Mouse (Mus musculus): ENCODE measurements around the gene Rpusd1.

Gene Rpusd1

DNA sequence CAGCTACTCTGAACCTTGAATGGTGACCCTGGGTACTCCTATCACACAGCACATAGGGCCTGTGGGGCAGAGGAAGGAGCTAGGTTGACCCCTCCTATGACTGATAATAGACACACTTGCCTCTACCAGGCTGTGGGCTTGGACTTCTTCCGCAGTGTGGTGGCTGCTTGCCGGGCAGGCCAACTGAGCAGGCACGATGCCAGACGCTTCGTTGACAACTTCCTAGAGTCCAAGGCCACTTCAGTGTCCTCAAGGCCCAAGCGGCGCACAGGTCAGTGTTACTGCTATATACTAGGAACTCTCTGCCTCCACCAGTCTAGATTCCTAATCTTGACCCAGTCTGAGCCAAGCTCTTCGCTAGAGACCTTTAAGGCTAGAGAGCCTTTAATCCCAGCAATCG, 16.4 kb downstream of the Rpusd1 start:
- Histone ChIP-seq H3K27me3 (ENCODE audit: insufficient read depth, low read length) (peaks cover 16% of the 10 kb centered on the region; the same call in 1 of the 2 replicates), H3K9me3 (ENCODE audit: low read length) (no peaks in the 10 kb centered on the region), H3K36me3 (ENCODE audit: insufficient read depth, low read length) (no peaks in the 10 kb centered on the region), H3K4me3 (replicated peaks; ENCODE audit: low read length) (no peak overlapping the region), H3K4me1 (replicated peaks; ENCODE audit: low read depth, low read length) (peaks cover 24% of the 10 kb centered on the region)
- TF ChIP-seq CTCF (conservative IDR thresholded peaks at IDR 0.05; ENCODE audit: low read length) (no peak), POU5F1 (IDR thresholded peaks at IDR 0.05; ENCODE audit: borderline replicate concordance, low read length) (no peak), NANOG (IDR thresholded peaks at IDR 0.05; ENCODE audit: borderline replicate concordance, low read length) (no peak)

DNA sequence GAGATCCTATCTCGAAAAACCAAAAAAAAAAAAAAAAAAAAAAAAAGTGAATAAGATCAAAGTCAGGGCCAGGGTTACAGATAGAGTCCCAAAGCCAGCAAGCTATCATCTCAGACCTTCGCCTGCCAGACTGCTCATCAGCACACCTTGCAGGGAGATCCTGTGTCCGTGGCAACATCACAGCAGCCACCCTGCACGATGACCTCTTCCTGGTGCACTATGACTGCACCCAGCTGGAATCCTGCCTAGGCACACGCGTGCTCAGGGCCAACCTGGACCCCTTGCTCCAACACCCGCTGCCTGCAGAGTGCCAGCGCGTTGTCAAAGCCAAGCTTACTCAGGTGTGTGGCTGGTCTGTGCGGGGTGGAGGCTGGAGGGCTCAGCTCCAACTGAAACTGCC, 16.8 kb downstream of the Rpusd1 start:
- Histone ChIP-seq H3K4me3 (replicated peaks; ENCODE audit: low read length) (peak overlapping the region; percentile 29; the same call in 1 of the 2 replicates), H3K4me1 (replicated peaks; ENCODE audit: low read depth, low read length) (peaks cover 24% of the 10 kb centered on the region), H3K9me3 (ENCODE audit: low read length) (no peaks in the 10 kb centered on the region), H3K36me3 (ENCODE audit: insufficient read depth, low read length) (no peaks in the 10 kb centered on the region), H3K27me3 (ENCODE audit: insufficient read depth, low read length) (peaks cover 16% of the 10 kb centered on the region; the same call in 1 of the 2 replicates)
- TF ChIP-seq POU5F1 (IDR thresholded peaks at IDR 0.05; ENCODE audit: borderline replicate concordance, low read length), result no peak
- no peak for TF ChIP-seq NANOG (IDR thresholded peaks at IDR 0.05; ENCODE audit: borderline replicate concordance, low read length)
- no peak for TF ChIP-seq CTCF (conservative IDR thresholded peaks at IDR 0.05; ENCODE audit: low read length)

DNA sequence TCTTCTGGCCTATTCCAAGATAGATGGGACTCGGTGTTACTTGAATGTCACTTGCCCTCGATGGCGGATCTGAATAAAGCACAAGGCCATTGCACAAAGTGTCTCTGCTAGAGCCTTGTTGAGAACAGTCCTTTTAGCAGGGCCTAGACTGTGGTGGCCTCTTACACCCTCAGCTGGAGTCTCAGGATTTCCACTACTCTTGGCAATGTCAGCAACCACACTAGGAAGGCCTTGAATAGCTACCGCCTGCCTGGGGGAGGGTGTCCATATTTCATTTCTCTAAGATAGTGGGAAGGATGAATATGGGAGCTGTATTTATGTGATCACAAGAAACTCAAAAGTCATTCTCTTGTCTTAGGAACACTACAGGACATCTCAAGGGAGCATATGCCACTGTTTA, 20.8 kb downstream of the Rpusd1 start:
- no peak for TF ChIP-seq NANOG (IDR thresholded peaks at IDR 0.05; ENCODE audit: borderline replicate concordance, low read length)
- H3K36me3 ChIP-seq (ENCODE audit: insufficient read depth, low read length), result no peaks in the 10 kb centered on the region
- H3K4me3 ChIP-seq (replicated peaks; ENCODE audit: low read length), result no peak overlapping the region
- H3K9me3 ChIP-seq (ENCODE audit: low read length), result no peaks in the 10 kb centered on the region
- peaks cover 29% of the 10 kb centered on the region for H3K4me1 ChIP-seq (replicated peaks; ENCODE audit: low read depth, low read length)
- H3K27me3 ChIP-seq (ENCODE audit: insufficient read depth, low read length), result peaks cover 14% of the 10 kb centered on the region; the same call in 1 of the 2 replicates

- Histone ChIP-seq H3K4me1 (replicated peaks; ENCODE audit: low read depth, low read length) (peaks cover 39% of the 10 kb centered on the region), H3K4me3 (replicated peaks; ENCODE audit: low read length) (no peak overlapping the region), H3K27me3 (ENCODE audit: insufficient read depth, low read length) (0 out of 2 replicates have a peak, but pooled peaks cover 8% of the 10 kb centered on the region), H3K9me3 (ENCODE audit: low read length) (no peaks in the 10 kb centered on the region), H3K36me3 (ENCODE audit: insufficient read depth, low read length) (no peaks in the 10 kb centered on the region)
- TF ChIP-seq POU5F1 (IDR thresholded peaks at IDR 0.05; ENCODE audit: borderline replicate concordance, low read length) (no peak), NANOG (IDR thresholded peaks at IDR 0.05; ENCODE audit: borderline replicate concordance, low read length) (no peak), CTCF (conservative IDR thresholded peaks at IDR 0.05; ENCODE audit: low read length) (no peak)
These were observed 21.8 kb downstream of the Rpusd1 start for GRCm38 (mm10) chr17:25749314-25749713.

GRCm38 (mm10) chr17:25751446-25751845, 24.0 kb downstream of the Rpusd1 start:
- peaks cover 53% of the 10 kb centered on the region for H3K4me1 ChIP-seq (replicated peaks; ENCODE audit: low read depth, low read length)
- H3K4me3 ChIP-seq (replicated peaks; ENCODE audit: low read length), result no peak overlapping the region
- TF ChIP-seq POU5F1 (IDR thresholded peaks at IDR 0.05; ENCODE audit: borderline replicate concordance, low read length) (no peak), CTCF (conservative IDR thresholded peaks at IDR 0.05; ENCODE audit: low read length) (no peak), NANOG (IDR thresholded peaks at IDR 0.05; ENCODE audit: borderline replicate concordance, low read length) (no peak)
- H3K27me3 ChIP-seq (ENCODE audit: insufficient read depth, low read length), result 0 out of 2 replicates have a peak, but pooled peaks cover 4% of the 10 kb centered on the region
- no peaks in the 10 kb centered on the region for H3K36me3 ChIP-seq (ENCODE audit: insufficient read depth, low read length)
- no peaks in the 10 kb centered on the region for H3K9me3 ChIP-seq (ENCODE audit: low read length)

DNA sequence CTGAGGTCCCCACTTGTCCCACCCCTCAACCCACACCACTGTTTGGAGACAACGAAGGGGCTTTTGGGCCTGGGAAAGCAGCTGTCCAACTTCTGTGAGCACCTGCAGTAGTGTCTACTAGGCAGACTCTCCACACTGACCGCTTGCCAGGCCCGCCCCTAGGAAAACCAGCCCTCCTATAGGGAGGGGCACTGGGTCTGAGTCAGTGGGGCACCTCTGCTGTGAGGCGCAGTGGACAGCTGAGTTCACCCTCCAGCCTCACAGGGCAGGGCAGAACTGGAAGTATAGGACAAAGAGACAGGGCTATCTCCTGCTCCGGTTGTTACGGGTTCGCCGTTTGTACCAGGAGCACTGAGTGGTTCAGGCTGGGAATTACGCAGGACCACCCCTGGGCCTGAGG, 26.8 kb downstream of the Rpusd1 start, which contains the start of gene Msln:
Gene Msln (minus strand): TSS at position 138 of the 400 bp plus-strand sequence.
- no peak for TF ChIP-seq NANOG (IDR thresholded peaks at IDR 0.05; ENCODE audit: borderline replicate concordance, low read length)
- TF ChIP-seq POU5F1 (IDR thresholded peaks at IDR 0.05; ENCODE audit: borderline replicate concordance, low read length), result no peak
- no peak for TF ChIP-seq CTCF (conservative IDR thresholded peaks at IDR 0.05; ENCODE audit: low read length)
- no peaks in the 10 kb centered on the region for H3K36me3 ChIP-seq (ENCODE audit: insufficient read depth, low read length)
- peak within 1 kb of the TSS; percentile 17; the same call in 1 of the 2 replicates for H3K4me3 ChIP-seq (replicated peaks; ENCODE audit: low read length)
- H3K9me3 ChIP-seq (ENCODE audit: low read length), result no peaks in the 10 kb centered on the region
- H3K27me3 ChIP-seq (ENCODE audit: insufficient read depth, low read length), result 0 out of 2 replicates have a peak, but pooled peaks cover 4% of the 10 kb centered on the region
- H3K4me1 ChIP-seq (replicated peaks; ENCODE audit: low read depth, low read length), result peaks cover 81% of the 10 kb centered on the region

DNA sequence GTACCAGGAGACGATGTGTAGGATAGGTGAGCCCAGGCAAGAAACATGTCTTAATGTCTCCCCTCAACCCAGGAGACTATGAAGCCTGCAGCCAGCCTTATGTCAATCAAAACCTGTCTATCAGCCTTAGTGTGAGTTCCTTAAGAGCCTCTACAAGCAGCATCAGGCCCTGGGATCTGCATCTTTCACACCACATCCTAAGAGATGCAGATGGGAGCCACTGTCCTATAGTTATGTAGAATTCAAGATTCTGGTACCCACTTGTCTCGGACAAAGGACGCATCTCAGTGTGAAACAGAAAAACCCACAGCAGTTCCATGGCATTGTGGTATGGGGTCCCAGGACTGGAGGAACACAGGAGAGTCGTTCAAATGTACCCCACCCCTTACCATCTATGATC, 27.6 kb downstream of the Rpusd1 start:
- H3K9me3 ChIP-seq (ENCODE audit: low read length), result no peaks in the 10 kb centered on the region
- no peak for TF ChIP-seq POU5F1 (IDR thresholded peaks at IDR 0.05; ENCODE audit: borderline replicate concordance, low read length)
- no peak for TF ChIP-seq CTCF (conservative IDR thresholded peaks at IDR 0.05; ENCODE audit: low read length)
- no peak for TF ChIP-seq NANOG (IDR thresholded peaks at IDR 0.05; ENCODE audit: borderline replicate concordance, low read length)
- 0 out of 2 replicates have a peak, but pooled peaks cover 4% of the 10 kb centered on the region for H3K27me3 ChIP-seq (ENCODE audit: insufficient read depth, low read length)
- H3K36me3 ChIP-seq (ENCODE audit: insufficient read depth, low read length), result no peaks in the 10 kb centered on the region
- no peak overlapping the region; the same call in 1 of the 2 replicates for H3K4me3 ChIP-seq (replicated peaks; ENCODE audit: low read length)
- peaks cover 85% of the 10 kb centered on the region for H3K4me1 ChIP-seq (replicated peaks; ENCODE audit: low read depth, low read length)

DNA sequence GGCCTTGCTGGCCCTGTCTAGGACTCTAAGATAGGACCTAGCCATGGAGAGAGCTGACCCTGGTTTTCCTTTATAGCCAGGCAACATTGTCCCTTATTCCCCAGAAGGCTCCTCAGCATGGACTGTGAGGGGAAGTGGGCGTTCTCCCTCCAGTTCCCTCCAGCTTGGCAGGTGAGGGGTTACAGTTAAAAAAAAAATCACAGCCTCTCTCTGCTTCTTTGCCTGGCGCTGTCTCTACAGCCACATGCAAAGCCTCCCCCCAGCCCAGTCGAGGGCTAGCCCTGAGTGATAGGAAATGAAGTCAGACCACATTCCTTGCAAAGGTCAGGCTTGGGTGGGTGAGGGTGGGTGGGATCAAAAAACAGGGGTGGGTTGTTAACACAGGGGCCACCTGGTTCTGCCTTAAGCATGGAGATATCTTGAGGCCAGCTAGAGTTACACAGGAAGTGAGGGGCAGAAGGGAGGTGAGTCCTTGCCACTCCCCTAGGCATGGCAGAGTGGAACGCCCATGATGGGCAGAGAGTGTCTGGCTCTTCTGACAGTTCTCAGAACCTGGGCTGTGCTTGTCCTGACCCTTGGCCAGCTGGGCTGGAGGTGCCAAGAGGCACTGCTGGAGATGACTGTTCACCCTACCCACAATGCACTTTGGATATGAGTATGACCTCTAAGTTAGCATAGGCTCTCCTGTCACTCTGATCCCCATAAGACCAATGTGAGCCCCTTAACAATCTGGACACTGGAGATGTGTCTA, 28.3 kb downstream of the Rpusd1 start:
- no peaks in the 10 kb centered on the region for H3K36me3 ChIP-seq (ENCODE audit: insufficient read depth, low read length)
- H3K4me1 ChIP-seq (replicated peaks; ENCODE audit: low read depth, low read length), result peaks cover 91% of the 10 kb centered on the region
- H3K9me3 ChIP-seq (ENCODE audit: low read length), result no peaks in the 10 kb centered on the region
- TF ChIP-seq CTCF (conservative IDR thresholded peaks at IDR 0.05; ENCODE audit: low read length), result no peak
- TF ChIP-seq POU5F1 (IDR thresholded peaks at IDR 0.05; ENCODE audit: borderline replicate concordance, low read length), result no peak
- TF ChIP-seq NANOG (IDR thresholded peaks at IDR 0.05; ENCODE audit: borderline replicate concordance, low read length), result no peak
- H3K4me3 ChIP-seq (replicated peaks; ENCODE audit: low read length), result peak overlapping the region; percentile 39; the same call in 1 of the 2 replicates
- 0 out of 2 replicates have a peak, but pooled peaks cover 4% of the 10 kb centered on the region for H3K27me3 ChIP-seq (ENCODE audit: insufficient read depth, low read length)
